Mouse (Mus musculus): ENCODE measurements around the gene Eloa.

Gene Eloa

DNA sequence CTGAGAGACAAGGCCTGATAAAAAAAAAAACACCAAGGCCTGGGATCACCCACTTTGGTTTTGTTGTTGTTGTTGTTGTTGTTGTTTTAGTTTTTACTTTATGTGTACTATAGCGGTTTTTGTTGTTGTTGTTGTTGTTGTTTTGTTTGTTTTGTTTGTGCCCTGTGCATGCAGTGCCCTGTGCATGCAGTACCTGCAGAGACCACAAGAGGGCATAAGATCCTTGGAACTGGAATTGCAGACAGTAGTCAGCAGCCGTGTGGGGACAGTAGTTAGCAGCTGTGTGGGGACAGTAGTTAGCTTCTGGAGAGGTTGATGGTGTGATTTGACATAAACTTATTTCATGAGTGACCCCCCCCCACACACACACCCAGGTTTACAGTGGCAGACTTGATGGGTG, 67.3 kb downstream of the Eloa start:
- peak; percentile 50 for DNase-seq (ENCODE audit: low spot score)

Measured in yolk sac, embryonic 10.5 days (tissue).